Mouse (Mus musculus) heart, postnatal 0 days (tissue): ENCODE measurements around the gene Dnah11. TPM values are rescaled to one million over a fixed set of nuclear protein-coding genes. Genes with fewer than 3 reads are reported as not detected.

Source experiments
- ATAC-seq: fragments of 200-750 bp; cut with Nextera tagmentation; 2 replicates; pipeline ENCODE4 v1.8.0; 2017; ENCODE audit warnings: low read depth, moderate number of reproducible peaks, moderate library complexity; ENCODE audit not compliant: insufficient read depth
- DNase-seq: peaks from one replicate; pipeline ENCODE4 v3.0.0-alpha.2; 2016; ENCODE audit warnings: low spot score
- H3K27ac ChIP-seq: fragments of 300-500 bp; sonication (generic); 2 replicates; pipeline ENCODE4 v1.5.1; 2014; ENCODE audit warnings: low read depth, mild to moderate bottlenecking
- H3K27me3 ChIP-seq: fragments of 300-500 bp; sonication (generic); 2 replicates; pipeline ENCODE4 v1.6.1; 2014; ENCODE audit warnings: low read length, mixed read lengths; ENCODE audit not compliant: control insufficient read depth, insufficient read depth
- H3K36me3 ChIP-seq: fragments of 300-500 bp; sonication (generic); replicated peaks from 2 replicates; pipeline ENCODE4 v1.6.1; 2014; ENCODE audit warnings: low read length, mixed read lengths; ENCODE audit not compliant: control insufficient read depth, insufficient read depth
- H3K4me1 ChIP-seq: fragments of 300-500 bp; sonication (generic); 2 replicates; pipeline ENCODE4 v1.6.1; 2014; ENCODE audit warnings: antibody characterized with exemption; ENCODE audit not compliant: control insufficient read depth, insufficient read depth
- H3K4me2 ChIP-seq: fragments of 300-500 bp; sonication (generic); 2 replicates; pipeline ENCODE4 v1.6.1; 2014; ENCODE audit warnings: low read depth, mild to moderate bottlenecking, low read length, moderate library complexity
- H3K4me3 ChIP-seq: fragments of 300-500 bp; sonication (generic); 2 replicates; pipeline ENCODE4 v1.5.1; 2014; ENCODE audit warnings: low read depth, low read length
- H3K9ac ChIP-seq: fragments of 300-500 bp; sonication (generic); replicated peaks from 2 replicates; pipeline ENCODE4 v1.6.1; 2014; ENCODE audit warnings: low read depth, low read length, mixed read lengths
- H3K9me3 ChIP-seq: fragments of 300-500 bp; sonication (generic); replicated peaks from 2 replicates; pipeline ENCODE4 v1.6.1; 2016; ENCODE audit warnings: low read length; ENCODE audit not compliant: control insufficient read depth
- CTCF ChIP-seq: IDR thresholded peaks from 2 replicates; pipeline ENCODE4 v1.5.1; 2016; ENCODE audit warnings: antibody characterized with exemption, control low read depth, low read depth
- EP300 ChIP-seq: IDR thresholded peaks from 2 replicates; pipeline ENCODE4 v1.6.1; 2016; ENCODE audit warnings: antibody characterized with exemption, low read depth
- WGBS: fragments of 180-500 bp; shearing (Covaris S2); extraction: QIAGEN DNeasy Blood & Tissue Kit; methylation state at CpG from one replicate; pipeline ENCODE4 v1.1.7; 2014; 5-methylcytosine and 5-hydroxymethylcytosine counted together
- polyA plus RNA-seq: library from polyadenylated mRNA; unstranded; fragments of >200 nt; fragmentation: Nextera tagmentation; extraction: Ambion mirVana; gene quantifications from 2 replicates; pipeline ENCODE4 v1.2.1, GENCODE M21; 2015
- total RNA-seq: library from RNA; depleted of rRNA; stranded (reverse); fragments of >200 nt; gene quantifications from 2 replicates; pipeline ENCODE4 v1.2.3, GENCODE M21; 2014; ENCODE audit warnings: low replicate concordance

Gene Dnah11
- total and polyA plus RNA-seq, 2 experiments from 2014 or later: not detected

- H3K27me3 ChIP-seq: no peaks in the 10 kb centered on the region
- WGBS: 79% methylated on average over 8 of the region's 8 CpGs
- no peaks in the 10 kb centered on the region for H3K4me1 ChIP-seq
- H3K9ac ChIP-seq: no peak overlapping the region
- no peaks in the 10 kb centered on the region for H3K9me3 ChIP-seq
- no peaks in the 10 kb centered on the region for H3K36me3 ChIP-seq
- TF ChIP-seq EP300 (no peak), CTCF (no peak)
- no peak overlapping the region for H3K4me3 ChIP-seq
- ATAC-seq (no peak), DNase-seq (no peak)
- H3K27ac ChIP-seq: no peak overlapping the region
- H3K4me2 ChIP-seq: no peak overlapping the region
These were observed 186.9 kb downstream of the Dnah11 start for GRCm38 (mm10) chr12:118011921-118012320.

DNA sequence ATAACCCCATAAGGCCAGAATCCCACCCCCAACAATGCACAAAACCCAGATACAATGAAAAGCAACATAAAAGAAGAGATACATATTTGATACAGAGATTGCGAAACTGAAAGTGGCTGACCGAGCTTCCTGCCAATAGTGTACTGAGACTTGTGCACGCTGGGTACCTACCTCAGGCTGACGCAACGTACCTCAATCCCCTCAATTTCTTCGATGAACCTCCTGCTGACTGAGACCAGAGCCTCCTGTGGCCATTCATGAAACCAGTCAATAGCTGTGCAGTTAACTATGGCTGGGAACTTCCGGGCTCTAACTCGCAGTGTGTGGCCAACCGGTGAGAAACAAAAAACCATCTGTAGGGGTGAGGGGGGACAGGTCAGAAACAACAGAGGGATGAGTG, 203.9 kb downstream of the Dnah11 start:
- WGBS: 82% methylated on average over 9 of the region's 9 CpGs
- no peaks in the 10 kb centered on the region for H3K36me3 ChIP-seq
- H3K27ac ChIP-seq: no peak overlapping the region
- H3K4me3 ChIP-seq: no peak overlapping the region
- no peak for ATAC-seq
- H3K4me2 ChIP-seq: no peak overlapping the region
- 0 out of 2 replicates have a peak, but pooled peaks cover under 1% of the 10 kb centered on the region for H3K4me1 ChIP-seq
- H3K9ac ChIP-seq: no peak overlapping the region
- H3K27me3 ChIP-seq: 0 out of 2 replicates have a peak, but pooled peaks cover 10% of the 10 kb centered on the region
- no peaks in the 10 kb centered on the region for H3K9me3 ChIP-seq
- no peak for DNase-seq
- no peak for TF ChIP-seq EP300
- TF ChIP-seq CTCF: no peak

- Histone ChIP-seq H3K4me1 (peaks cover 10% of the 10 kb centered on the region; the same call in 1 of the 2 replicates), H3K9ac (no peak overlapping the region), H3K4me2 (no peak overlapping the region), H3K4me3 (no peak overlapping the region), H3K27me3 (0 out of 2 replicates have a peak, but pooled peaks cover 10% of the 10 kb centered on the region), H3K27ac (no peak overlapping the region), H3K9me3 (no peaks in the 10 kb centered on the region), H3K36me3 (no peaks in the 10 kb centered on the region)
- under 1% methylated on average over 7 of the region's 7 CpGs for WGBS
- DNase-seq (peak; percentile 85), ATAC-seq (peak; percentile 94)
- TF ChIP-seq CTCF (peak; percentile 99), EP300 (no peak)
These were observed 205.3 kb downstream of the Dnah11 start for GRCm38 (mm10) chr12:117993499-117993898.

DNA sequence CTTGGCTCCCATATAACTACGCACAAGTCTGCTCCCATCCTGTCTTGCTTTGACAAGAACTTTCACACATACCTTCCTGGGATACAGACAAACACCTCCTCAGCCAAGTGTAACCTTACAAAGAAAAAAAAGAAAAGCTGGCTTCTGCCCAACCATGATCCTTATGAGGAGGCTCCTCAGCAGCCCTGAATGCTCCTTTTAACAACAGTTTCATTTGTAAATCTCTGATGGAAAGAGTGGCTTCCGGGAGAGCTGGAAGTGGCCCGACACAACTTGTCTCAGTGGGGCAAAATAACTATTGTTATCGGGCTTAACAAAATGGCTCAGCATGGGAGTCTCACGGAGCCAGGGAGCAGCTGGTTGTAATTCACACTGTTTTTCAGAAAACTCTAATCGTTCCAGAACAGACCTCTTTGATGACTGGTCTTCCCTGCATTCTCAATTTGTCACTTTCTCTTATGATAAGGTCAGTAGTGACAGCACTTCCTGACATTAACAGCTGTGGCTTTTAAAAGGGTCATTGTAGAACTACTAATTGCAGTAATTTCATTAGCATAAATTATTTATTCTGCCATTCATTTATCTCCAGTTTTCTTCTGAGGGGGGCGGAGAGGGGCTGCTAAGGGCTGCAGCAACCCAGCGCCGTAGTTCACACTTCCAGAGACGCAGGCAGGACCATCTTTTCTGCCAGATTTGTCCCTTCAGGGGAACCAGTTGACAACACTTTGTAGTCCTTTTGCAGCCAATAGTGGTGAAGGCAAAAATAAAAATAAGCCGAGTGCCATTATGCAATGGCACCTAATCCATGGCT, 209.6 kb downstream of the Dnah11 start:
- DNase-seq: no peak
- peak overlapping the region; percentile 20 for H3K4me3 ChIP-seq
- 0 out of 2 replicates have a peak, but pooled peaks cover 10% of the 10 kb centered on the region for H3K27me3 ChIP-seq
- H3K9me3 ChIP-seq: no peaks in the 10 kb centered on the region
- H3K9ac ChIP-seq: no peak overlapping the region
- H3K36me3 ChIP-seq: no peaks in the 10 kb centered on the region
- H3K4me1 ChIP-seq: peaks cover 10% of the 10 kb centered on the region; the same call in 1 of the 2 replicates
- peak overlapping the region; percentile 52 for H3K4me2 ChIP-seq
- 5% methylated on average over 11 of the region's 11 CpGs for WGBS
- H3K27ac ChIP-seq: no peak overlapping the region
- no peak for TF ChIP-seq EP300
- no peak for TF ChIP-seq CTCF
- ATAC-seq: no peak

DNA sequence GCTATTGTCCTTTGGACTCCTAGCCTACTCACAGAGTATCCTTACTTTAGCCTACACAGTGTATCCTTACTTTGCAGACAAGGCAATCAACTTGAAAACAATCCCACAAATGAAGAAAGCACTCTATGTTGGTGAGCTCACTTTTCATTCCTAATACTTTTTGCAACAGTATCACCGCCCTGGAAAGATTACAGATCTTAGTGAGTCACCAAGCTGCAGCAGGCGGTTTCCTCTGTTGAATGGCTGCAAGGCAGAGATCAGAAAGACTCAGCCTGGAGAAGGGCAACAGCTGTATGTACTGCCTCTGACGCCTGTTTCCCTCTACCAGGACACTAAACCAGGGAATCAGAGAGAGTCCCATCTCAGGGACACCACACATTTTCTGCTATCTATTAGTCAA, 218.5 kb downstream of the Dnah11 start:
- TF ChIP-seq EP300 (no peak), CTCF (no peak)
- Histone ChIP-seq H3K4me2 (no peak overlapping the region), H3K9ac (no peak overlapping the region), H3K27ac (no peak overlapping the region), H3K9me3 (no peaks in the 10 kb centered on the region), H3K4me3 (no peak overlapping the region), H3K27me3 (no peaks in the 10 kb centered on the region), H3K4me1 (no peaks in the 10 kb centered on the region), H3K36me3 (no peaks in the 10 kb centered on the region)
- no peak for ATAC-seq
- DNase-seq: no peak
- WGBS: 46% methylated on average over 3 of the region's 3 CpGs

DNA sequence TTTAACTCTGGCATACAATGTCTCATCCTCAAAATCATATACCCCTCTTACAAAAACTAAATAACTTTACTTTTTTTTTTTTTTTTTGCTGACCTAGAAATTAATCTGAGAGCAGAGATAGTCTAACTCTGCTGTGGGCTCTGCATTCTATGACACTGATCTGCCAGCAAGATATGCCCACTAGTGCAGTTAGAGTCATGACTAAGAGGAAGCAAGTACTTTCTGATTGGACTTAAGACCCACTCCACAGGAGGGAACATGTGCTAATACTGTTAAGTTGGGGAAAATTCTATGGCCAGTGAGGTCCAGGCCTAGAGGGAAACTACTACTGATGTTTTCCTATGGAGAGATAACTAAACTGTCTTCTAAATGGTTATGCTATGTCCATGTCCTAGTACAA, 225.1 kb downstream of the Dnah11 start:
- no peak for TF ChIP-seq CTCF
- no peak for TF ChIP-seq EP300
- Histone ChIP-seq H3K27ac (no peak overlapping the region), H3K4me3 (no peak overlapping the region), H3K36me3 (no peaks in the 10 kb centered on the region), H3K4me2 (no peak overlapping the region), H3K9ac (no peak overlapping the region), H3K9me3 (no peaks in the 10 kb centered on the region), H3K4me1 (no peaks in the 10 kb centered on the region), H3K27me3 (no peaks in the 10 kb centered on the region)
- DNase-seq (no peak), ATAC-seq (no peak)
